Mouse (Mus musculus) MEL (cell line): Measurements from ENCODE around the gene Recql5.

Experiments
- CHD2 ChIP-seq: IDR thresholded peaks from 2 replicates; pipeline ENCODE4 v1.6.1; 2011; ENCODE audit warnings: low read length, improper control_type of control experiment
- CTCF ChIP-seq, 3 experiments: IDR thresholded peaks in 2 of 3; conservative IDR thresholded peaks in 1 of 3; 2 replicates each; pipeline ENCODE4 v1.5.1; 2011 to 2012; ENCODE audit warnings: low read length in 3 of 3, low read depth in 2 of 3, mild to moderate bottlenecking in 2 of 3, improper control_type of control experiment in 1 of 3, inconsistent platforms in 1 of 3, mixed read lengths in 1 of 3, moderate library complexity in 1 of 3; ENCODE audit not compliant: control insufficient read depth in 1 of 3, insufficient read depth in 1 of 3, poor library complexity in 1 of 3, severe bottlenecking in 1 of 3
- E2F4 ChIP-seq: IDR thresholded peaks from 2 replicates; pipeline ENCODE4 v1.6.1; 2011; ENCODE audit warnings: low read depth, low read length, improper control_type of control experiment, borderline replicate concordance
- EP300 ChIP-seq, 2 experiments: IDR thresholded peaks; 2 replicates each; pipeline ENCODE4 v1.6.1; 2011; ENCODE audit warnings: improper control_type of control experiment in 2 of 2, low read length in 2 of 2, low read depth in 1 of 2, mild to moderate bottlenecking in 1 of 2
- POLR2A ChIP-seq, 2 experiments: IDR thresholded peaks; 2 replicates each; pipeline ENCODE4 v1.6.1; 2011 to 2012; ENCODE audit warnings: low read length in 2 of 2, mild to moderate bottlenecking in 2 of 2, control low read depth in 1 of 2, improper control_type of control experiment in 1 of 2, low read depth in 1 of 2, moderate library complexity in 1 of 2; ENCODE audit not compliant: control insufficient read depth in 1 of 2, insufficient read depth in 1 of 2, poor library complexity in 1 of 2
- POLR2AphosphoS2 ChIP-seq: IDR thresholded peaks from 2 replicates; pipeline ENCODE4 v1.6.1; 2011; ENCODE audit warnings: low read length, improper control_type of control experiment
- USF1 ChIP-seq: IDR thresholded peaks from 2 replicates; pipeline ENCODE4 v1.6.1; 2014; ENCODE audit warnings: low read depth, mild to moderate bottlenecking, inconsistent platforms, low read length, improper control_type of control experiment, moderate library complexity
- ZC3H11A ChIP-seq: IDR thresholded peaks from 2 replicates; pipeline ENCODE4 v1.6.1; 2012; ENCODE audit warnings: low read depth, mild to moderate bottlenecking, inconsistent platforms, low read length, improper control_type of control experiment

GRCm38 (mm10) chr11:115893071-115893470 is 40.2 kb downstream of the Recql5 start:
- no peak for TF ChIP-seq EP300 (IDR thresholded peaks at IDR 0.05; ENCODE audit: low read depth in 1 of 2, low read length in 2 of 2)
- TF ChIP-seq CHD2, result no peak
- TF ChIP-seq CTCF (IDR thresholded peaks at IDR 0.05 in 2 of 3, conservative IDR thresholded peaks at IDR 0.05 in 1 of 3; ENCODE audit: control insufficient read depth in 1 of 3, insufficient read depth in 1 of 3, low read depth in 2 of 3, low read length in 3 of 3, poor library complexity in 1 of 3, severe bottlenecking in 1 of 3), result no peak
- no peak for TF ChIP-seq POLR2AphosphoS2
- no peak for TF ChIP-seq POLR2A (IDR thresholded peaks at IDR 0.05; ENCODE audit: control insufficient read depth in 1 of 2, insufficient read depth in 1 of 2, low read depth in 1 of 2, low read length in 2 of 2, poor library complexity in 1 of 2)
- no peak for TF ChIP-seq E2F4
- no peak for TF ChIP-seq ZC3H11A
- TF ChIP-seq USF1, result no peak
